In genomic region chr14:76948948-76949347, GRCm38 (mm10) we compare ENCODE assay signal across 8 mouse cellular contexts.
DNase-seq lines count a peak whose midpoint lies in the region; ATAC-seq and TF ChIP-seq lines count a peak whose summit lies in the region.

No protein-coding gene starts in this region.

- H3K27me3 ChIP-seq in embryonic facial prominence, embryonic 11.5 days (ENCODE audit: control insufficient read depth, insufficient read depth, low read length): no peaks in the 10 kb centered on the region
- H3K27me3 ChIP-seq in embryonic facial prominence, embryonic 10.5 days (replicated peaks; ENCODE audit: low read depth, poor library complexity, severe bottlenecking): no peaks in the 10 kb centered on the region

- intact Hi-C loops in heart, postnatal 14 days (cut with DNase I): no loop called here
- intact Hi-C loops in left cerebral cortex, adult 2 months (cut with DNase I): no loop called here

- no peak for TF ChIP-seq CTCF in brain, embryonic 14.5 days (IDR thresholded peaks at IDR 0.05; ENCODE audit: borderline replicate concordance, extremely low read depth, insufficient read depth, insufficient read length)
- no peak for TF ChIP-seq CTCF in left cerebral cortex, adult 2 months (IDR thresholded peaks at IDR 0.05)

- no peak overlapping the region for H3K4me3 ChIP-seq in embryonic facial prominence, embryonic 11.5 days (ENCODE audit: low read depth, low read length)
- no peak overlapping the region for H3K4me3 ChIP-seq in embryonic facial prominence, embryonic 10.5 days
- no peak overlapping the region for H3K4me3 ChIP-seq in left cerebral cortex, adult 2 months

- no peak overlapping the region for H3K4me2 ChIP-seq in embryonic facial prominence, embryonic 11.5 days (ENCODE audit: low read depth, low read length)

- 50% methylated on average over 3 of the region's 3 CpGs for WGBS in embryonic facial prominence, embryonic 11.5 days
- WGBS in embryonic facial prominence, embryonic 10.5 days: 57% methylated on average over 3 of the region's 3 CpGs

- DNase-seq in embryonic facial prominence, embryonic 11.5 days (ENCODE audit: low spot score): peak; percentile 4
- no peak for DNase-seq in embryonic facial prominence, embryonic 10.5 days (ENCODE audit: low spot score)
- peak; percentile 18 for DNase-seq in brain, embryonic 14.5 days (ENCODE audit: low read depth)
- DNase-seq in heart, postnatal 14 days: peak; percentile 61 to 68
- peak; percentile 20 to 49 for DNase-seq in lung, adult 18-20 months
- DNase-seq in testis, postnatal 10 days (ENCODE audit: low spot score): peak; percentile 66
- no peak for DNase-seq in left cerebral cortex, adult 2 months (ENCODE audit: extremely low spot score in 1 of 2, low spot score in 2 of 2)
- no peak for DNase-seq in layer of hippocampus, adult 11-12 months (ENCODE audit: low spot score)

- H3K36me3 ChIP-seq in embryonic facial prominence, embryonic 11.5 days (replicated peaks; ENCODE audit: control insufficient read depth, insufficient read depth, low read depth, low read length): no peaks in the 10 kb centered on the region
- H3K36me3 ChIP-seq in embryonic facial prominence, embryonic 10.5 days (replicated peaks): no peaks in the 10 kb centered on the region

- no peak for ATAC-seq in embryonic facial prominence, embryonic 11.5 days (replicated peaks; ENCODE audit: insufficient number of reproducible peaks, low FRiP score, low TSS enrichment, low read depth)

- H3K9ac ChIP-seq in embryonic facial prominence, embryonic 11.5 days (replicated peaks; ENCODE audit: low read length): no peak overlapping the region

- no peak for TF ChIP-seq POLR2A in brain, embryonic 14.5 days (IDR thresholded peaks at IDR 0.05; ENCODE audit: borderline replicate concordance, extremely low read depth, insufficient read depth, insufficient read length, poor library complexity, severe bottlenecking)

- H3K4me1 ChIP-seq in embryonic facial prominence, embryonic 11.5 days (ENCODE audit: control insufficient read depth, insufficient read depth, low read length): no peaks in the 10 kb centered on the region
- H3K4me1 ChIP-seq in embryonic facial prominence, embryonic 10.5 days: peaks cover 17% of the 10 kb centered on the region

- H3K9me3 ChIP-seq in embryonic facial prominence, embryonic 11.5 days (replicated peaks; ENCODE audit: control insufficient read depth, low read length): no peaks in the 10 kb centered on the region
- no peaks in the 10 kb centered on the region for H3K9me3 ChIP-seq in embryonic facial prominence, embryonic 10.5 days

- no peak overlapping the region for H3K27ac ChIP-seq in embryonic facial prominence, embryonic 11.5 days (replicated peaks; ENCODE audit: low read depth, low read length)
- H3K27ac ChIP-seq in embryonic facial prominence, embryonic 10.5 days (replicated peaks): no peak overlapping the region
- no peak overlapping the region for H3K27ac ChIP-seq in left cerebral cortex, adult 2 months

Comparison
In these comparisons a context has a peak if more than half of its experiments do, and no peak if none do; other contexts are left out.
1. DNase-seq: peak in embryonic facial prominence, embryonic 11.5 days (single experiment), brain, embryonic 14.5 days (single experiment), heart, postnatal 14 days (2 of 2), lung, adult 18-20 months (2 of 2) and testis, postnatal 10 days (single experiment); none in embryonic facial prominence, embryonic 10.5 days (single experiment), left cerebral cortex, adult 2 months (0 of 2) and layer of hippocampus, adult 11-12 months (single experiment).